Mouse (Mus musculus) ovary, postnatal 10 days (tissue): ENCODE measurements around the gene Gng2.
"Not testable (repeated sequence)": the region's sequence is repeated elsewhere in the genome, so short reads cannot be mapped to it uniquely, and the experiment has no call there.

Source experiments
- DNase-seq: peaks from one replicate; pipeline ENCODE4 v3.0.0; 2022; ENCODE audit warnings: low spot score

Gene Gng2

DNA sequence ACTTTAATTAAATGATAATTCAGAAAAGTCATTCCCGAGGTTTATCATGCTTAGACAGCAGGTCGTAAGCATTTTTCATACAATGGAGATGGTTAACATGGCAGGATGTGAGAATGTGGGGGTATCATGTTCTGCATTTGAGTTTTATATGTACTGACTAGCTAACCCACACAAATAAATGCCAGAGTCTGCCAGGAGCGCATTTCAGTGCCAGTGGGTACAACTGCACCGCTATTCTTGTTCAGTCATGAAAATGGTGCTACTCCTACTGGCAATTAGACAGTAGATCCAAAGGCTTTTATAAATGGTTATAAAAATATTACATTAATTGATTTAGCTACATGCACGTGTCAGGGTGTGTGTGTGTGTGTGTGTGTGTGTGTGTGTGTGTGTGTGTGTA is 38.9 kb downstream of the Gng2 start:
- no peak for DNase-seq

DNA sequence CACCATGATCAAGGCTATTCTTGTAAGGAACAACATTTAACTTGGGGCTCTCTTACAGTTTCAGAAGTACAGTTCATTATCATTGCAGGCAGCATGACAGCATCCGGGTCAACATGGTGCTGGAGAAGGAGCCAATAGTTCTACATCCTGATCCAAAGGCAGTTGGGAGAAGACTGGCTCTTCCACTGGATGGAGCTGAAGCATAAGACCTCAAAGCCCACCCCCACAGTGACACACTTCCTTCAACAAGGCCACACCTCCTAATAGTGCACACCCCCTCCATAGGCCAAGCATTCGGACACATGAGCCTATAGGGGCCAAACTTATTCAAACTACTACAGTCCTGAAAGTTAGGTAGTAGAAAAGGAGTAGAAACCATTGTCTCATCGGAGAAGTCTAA is 42.3 kb downstream of the Gng2 start:
- DNase-seq, result no peak

DNA sequence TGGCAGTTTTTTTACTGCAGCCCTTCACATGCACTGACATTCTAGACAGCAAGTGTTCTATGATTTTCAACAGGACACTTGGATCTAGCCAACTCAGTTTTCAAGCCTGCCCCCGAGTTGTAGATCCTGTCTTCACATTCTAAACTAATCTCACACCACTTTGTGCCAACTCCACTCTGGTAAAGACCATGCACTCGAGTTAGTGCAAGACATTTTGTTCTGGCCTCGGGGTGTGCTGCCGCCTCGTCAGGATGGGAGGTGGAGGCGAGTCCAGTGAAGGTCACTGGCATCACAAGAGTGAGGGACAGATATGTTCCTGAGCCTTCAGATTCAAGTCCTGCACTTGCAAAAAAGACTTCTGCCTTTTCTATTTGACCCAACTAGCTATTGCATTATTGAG is 44.1 kb downstream of the Gng2 start:
- DNase-seq, result no peak

DNA sequence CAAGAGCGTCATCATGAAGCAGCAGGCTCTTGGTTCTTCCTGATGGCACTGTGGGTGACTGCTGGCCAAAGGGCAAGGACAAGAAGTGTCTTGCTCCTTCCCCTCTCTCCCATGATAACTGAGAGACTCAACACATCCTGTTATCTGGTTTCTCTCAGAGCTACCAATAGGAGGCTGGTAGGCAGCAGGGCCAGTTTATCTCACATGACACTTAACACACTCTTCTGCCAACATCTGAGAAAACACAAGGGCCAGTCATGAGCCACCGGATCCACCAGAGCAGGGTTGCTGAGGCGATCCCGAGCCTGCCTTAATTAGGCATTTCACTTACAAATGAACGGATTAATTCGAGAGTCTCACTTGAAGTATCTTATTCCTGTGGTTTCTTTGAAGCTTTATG is 49.5 kb downstream of the Gng2 start:
- DNase-seq, result no peak

DNA sequence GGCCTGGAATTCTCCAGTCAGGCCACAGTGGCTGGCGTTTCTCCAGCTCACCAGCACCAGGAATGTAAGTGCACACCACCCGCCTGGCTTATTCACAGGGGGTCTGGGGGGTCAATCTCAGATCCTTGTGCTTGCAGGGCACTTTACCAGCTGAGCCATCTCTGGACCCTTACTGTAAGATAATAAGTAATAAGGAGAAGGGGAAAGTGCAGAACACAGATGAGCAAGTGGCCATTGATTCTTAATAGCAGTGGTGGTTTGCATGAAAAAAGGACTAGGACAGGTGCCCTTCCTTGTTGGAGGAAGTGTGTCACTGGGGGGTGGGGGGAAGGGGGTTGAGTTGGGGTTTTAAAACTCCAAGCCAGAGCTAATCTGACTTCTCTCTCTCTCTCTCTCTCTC is 50.3 kb downstream of the Gng2 start:
- no peak for DNase-seq

DNA sequence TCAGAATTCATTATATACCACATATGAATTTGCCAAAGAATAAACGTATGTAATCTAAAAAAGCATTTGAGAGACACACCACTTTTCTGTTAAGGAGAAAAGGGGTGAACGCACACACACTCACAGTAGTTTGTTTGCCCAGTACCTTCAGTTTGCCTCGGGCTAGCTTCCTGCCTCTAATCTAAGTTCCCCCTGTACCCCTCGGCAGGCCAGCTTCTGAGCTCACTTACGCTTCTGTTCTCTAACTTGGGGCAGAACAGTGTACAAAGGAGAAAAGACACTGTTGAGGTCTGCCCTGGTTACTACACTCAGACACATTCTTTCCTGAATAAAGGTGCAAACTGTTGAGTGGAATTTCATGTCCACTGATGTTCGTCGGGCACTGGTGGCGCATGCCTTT is 51.1 kb downstream of the Gng2 start:
- no peak for DNase-seq

DNA sequence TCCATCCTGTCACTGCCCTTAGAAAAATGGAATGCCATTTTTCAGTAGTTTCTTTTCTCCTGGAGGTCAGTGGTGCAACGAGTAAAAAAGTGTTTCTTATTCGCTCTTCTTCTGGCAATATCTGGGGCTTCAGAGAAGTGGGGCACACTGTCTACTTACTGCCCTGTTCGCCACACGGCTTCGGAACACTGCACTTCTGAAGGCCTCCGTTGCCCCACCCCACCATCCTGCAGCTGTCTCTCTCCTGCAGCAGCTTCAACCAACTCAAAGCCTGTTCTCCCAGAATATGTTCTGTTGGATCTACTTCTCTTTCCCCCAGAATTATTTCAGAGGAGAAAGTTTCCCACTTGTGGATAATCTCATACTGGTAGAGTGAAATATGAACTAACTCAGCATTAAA is 52.3 kb downstream of the Gng2 start:
- no peak for DNase-seq

DNA sequence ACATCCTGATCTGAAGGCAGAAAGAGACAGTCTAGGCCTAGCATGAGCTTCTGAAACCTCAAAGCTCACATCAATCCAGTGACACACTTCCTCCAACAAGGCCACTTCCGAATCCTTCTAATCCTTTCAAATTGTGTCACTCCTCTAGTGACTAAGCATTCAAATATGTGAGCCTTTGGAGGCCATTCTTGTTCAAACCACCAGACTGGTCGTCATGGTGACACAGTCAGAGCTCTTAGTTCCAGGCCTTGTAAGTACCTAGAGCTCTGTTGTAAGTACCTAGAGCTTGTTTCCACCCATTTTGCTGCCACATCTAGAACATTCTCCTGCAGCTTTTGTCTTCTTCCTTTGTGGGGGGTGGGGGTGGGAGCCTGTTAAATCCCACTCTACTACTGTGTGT is 53.3 kb downstream of the Gng2 start:
- no peak for DNase-seq

DNA sequence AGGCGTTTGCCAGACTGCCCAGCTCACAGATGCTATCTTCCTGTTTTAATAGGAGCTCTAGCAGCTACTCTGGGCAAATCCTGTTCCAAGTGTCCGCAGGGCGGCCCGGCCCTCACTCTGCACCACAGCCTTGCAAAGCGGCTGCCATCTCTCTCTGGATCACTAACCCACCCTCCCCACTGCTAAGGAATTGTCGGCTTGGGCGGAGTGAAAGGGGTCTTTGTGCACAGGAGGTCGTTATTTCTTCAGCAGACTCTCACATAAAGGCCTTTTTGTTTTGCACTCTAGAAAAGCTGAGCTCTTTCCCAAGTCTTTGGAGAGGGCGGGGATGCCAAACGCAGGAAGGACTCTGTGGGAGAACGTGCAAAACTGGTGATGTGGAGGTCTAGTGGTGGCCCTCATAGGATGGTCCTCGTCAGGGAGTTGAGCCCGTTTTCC is 57.2 kb downstream of the Gng2 start:
- DNase-seq, result no peak

DNA sequence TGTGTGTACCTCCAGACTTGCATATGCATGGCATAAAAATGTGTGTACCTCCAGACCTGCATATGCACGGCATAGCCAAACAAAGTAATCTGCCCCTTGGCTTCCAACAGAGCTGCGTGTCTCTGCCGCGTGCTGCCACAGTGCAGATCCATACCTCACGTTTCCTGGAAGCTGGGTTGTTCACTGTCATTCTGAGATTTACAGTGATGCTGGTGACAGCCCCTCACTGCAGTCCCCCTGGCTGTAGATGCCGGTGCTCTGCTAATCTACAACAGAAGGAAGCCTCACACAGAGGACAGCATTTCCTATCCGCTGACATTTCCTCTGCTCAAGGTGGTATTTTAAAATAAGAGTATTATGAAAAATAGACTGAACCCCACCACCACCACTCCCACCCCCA is 57.6 kb downstream of the Gng2 start:
- no peak for DNase-seq

DNA sequence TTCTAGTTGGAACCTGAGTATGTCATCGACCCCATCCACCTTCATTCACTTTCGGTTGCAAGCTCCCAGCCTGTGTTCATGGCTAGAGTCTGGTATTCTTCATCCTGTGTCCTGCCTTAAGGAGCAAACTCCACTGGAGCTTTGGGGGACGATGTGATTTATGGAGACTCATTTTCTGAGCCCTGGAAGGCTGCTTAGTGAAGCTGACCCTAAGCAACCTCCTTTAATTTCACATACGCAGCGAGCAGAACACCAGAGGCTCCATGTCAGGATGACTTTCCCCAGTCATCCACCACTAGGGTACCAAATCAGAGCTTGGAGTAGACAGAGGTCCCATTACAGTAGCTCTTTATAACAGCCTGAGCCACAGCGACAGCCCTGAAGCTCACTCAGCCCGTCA is 59.9 kb downstream of the Gng2 start:
- no peak for DNase-seq

DNA sequence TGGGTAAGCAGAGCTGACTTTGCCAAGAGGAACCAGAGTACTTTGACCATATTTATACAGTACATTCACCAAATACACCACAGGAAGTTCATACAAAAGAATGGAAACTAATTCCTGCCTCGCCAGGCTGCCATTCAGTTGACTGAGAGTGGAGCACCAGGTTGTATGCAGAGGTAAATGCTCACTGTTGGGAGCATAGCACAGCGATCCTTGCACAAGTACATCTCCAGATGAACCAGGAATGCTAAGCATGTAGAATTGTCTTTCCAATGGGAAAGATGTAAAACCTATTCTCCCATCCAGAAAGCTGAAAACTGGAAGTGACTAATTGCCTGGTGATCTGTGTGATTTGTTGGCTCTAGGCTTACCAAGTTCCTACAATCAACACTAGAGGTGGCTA is 61.1 kb downstream of the Gng2 start:
- DNase-seq, result no peak

DNA sequence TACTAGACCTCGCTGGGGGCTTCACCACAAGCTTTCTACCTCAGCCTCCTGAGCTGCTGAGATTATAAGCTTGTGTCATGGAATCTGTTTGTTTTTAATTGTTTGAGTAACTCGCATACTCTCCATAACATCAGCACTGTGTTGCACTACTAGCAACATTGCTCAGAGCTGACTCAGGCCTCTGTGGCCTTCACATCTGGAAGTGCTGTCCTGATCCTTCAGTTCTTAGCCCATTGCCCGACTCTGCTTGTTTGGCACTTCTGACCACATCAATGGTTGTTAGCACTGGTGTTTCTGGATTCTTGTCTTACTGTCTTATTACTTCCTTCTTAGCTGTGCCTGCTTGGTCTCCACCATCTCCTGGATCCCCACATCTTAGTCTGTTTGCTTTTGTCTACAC is 64.5 kb downstream of the Gng2 start:
- no peak for DNase-seq

DNA sequence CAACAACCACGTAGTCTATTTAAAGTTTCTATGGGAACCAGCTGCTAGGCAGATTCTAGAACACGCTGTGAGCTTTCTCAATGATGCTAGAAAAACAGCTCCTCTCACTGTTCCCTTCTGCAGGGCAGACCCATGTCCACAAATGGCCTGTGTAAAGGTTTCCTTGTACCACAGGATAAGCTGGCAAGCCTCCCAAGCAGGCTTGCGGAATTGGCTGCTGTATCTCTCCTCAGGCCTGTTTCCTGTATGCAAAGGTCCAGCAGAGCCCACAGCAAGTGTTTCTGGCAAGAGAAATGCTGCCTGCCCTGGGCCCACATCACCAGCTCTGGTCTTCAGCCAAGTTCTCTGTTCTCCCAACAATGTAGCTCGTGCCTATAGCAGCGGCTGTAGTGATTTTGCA is 71.8 kb downstream of the Gng2 start:
- no peak for DNase-seq

DNA sequence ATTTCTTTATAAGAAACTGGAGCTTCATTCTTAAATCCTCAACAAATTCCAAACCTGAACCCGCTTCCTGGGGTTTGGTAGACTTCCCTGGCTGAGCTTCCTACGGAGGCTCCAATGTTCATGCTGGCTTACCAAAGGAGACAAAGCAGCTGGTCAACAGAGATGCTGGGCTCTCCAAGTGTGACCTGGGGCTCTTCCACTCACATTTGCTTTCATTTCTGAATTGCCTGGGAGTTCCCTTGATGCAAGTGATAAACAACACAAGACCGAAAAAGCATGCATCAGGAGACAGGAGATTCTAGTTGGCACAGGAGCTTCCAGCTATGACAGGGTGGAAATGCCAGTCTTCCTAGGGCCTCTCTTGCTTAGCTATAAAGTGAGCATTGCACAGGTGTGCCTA is 72.6 kb downstream of the Gng2 start:
- no peak for DNase-seq

DNA sequence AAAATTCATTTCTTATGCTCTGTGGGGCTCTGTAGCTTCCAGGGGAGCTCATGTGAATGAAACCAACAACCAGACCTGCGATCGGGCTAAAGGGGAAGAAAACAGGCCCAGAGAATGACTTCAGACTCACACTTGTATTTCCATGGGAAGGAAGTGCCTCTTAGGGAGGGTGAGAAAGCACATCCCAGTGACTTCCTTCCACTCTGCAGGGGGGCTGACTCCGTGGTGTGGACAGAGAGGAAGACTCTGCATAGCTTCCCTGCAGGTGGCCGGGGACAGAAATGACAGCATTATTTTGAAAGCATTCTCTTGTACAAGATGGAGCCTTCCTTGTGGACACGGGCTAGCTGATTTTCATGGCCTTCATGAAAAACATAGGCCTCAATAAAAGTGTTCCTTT is 73.4 kb downstream of the Gng2 start:
- DNase-seq, result no peak

DNA sequence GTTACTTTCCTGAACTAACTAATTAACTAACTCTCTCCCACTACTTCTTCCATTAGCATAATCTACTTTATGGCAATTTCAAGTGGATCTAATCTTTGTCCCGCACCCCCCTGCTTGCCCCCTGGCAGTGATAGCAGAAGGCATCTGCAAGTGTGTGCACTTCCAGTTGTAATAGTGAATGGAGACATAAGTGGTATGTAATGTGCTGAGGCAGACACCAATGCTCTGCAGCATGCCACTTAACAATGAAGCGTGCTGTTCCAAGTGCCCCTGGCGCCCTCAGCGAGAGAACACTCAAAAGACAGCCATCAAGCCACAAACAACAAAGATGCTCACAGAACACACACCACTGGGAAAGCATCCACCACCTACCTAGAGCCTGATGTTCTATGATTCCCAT is 76.9 kb downstream of the Gng2 start:
- no peak for DNase-seq

DNA sequence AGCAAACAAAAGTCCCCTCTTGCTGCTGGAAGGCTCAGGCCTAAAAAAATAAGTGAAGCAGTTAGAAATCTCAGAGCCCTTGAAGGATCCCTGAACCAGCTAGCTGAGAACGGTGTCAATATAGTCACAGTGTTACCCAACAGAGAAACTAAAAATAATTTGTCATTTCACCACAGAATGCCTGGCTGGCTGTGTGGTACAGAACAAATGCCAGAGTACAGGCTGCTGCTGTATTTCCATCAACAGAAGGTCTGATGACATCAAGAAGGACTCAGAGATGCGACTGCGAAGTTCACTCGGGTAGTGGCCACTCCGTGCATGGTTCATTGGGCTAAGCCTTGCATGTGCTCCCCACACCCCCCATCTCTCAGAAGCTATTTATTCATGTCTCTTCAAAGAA is 89.9 kb downstream of the Gng2 start:
- no peak for DNase-seq

DNA sequence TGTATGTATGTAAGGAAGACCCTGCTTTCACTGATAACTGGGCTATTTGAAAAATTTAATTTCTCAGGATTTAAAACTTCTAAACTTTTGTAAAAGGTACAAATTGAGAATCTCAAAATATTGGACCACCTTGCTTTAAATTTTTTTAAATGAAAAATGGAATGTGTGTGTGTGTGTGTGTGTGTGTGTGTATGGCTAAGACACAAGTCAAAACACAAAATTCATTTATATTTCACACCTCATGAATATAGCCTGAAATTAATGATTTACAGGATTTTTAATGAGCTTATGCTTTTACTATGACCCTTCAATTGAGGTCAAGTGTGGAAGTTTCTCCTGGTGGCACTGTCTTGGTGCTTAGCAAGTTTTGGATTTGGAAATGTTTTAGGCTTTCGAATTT is 93.0 kb downstream of the Gng2 start:
- not testable (repeated sequence) for DNase-seq

DNA sequence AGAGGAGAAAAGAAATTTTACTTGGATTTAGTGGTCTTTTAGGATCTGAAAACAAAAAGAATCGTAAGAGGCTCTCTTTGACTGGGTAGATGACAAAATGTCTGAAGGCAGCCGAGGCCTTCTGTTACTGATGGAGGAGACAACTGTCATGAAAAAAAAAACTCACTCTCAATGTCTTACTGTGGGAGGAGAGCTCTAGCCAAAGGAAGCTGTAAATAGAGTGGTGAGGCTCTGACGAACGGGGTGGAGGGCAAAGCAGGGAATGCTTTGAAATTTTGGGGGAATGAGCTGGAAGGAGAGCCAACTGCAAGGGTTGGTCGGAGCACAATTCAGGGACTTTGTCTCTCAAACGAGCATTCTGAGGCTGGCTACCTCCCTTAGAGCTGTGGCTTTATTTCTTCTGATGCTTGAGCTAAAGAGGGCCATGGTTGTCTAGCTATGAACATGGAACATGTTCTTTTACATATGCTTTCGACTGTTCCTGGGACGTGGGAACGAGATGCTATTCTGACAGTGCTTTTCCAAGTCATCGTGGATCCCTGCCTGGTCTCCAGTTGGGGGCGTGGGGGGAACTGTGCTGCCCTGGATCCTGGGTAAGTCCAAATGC is 103.1 kb downstream of the Gng2 start:
- DNase-seq, result no peak

DNA sequence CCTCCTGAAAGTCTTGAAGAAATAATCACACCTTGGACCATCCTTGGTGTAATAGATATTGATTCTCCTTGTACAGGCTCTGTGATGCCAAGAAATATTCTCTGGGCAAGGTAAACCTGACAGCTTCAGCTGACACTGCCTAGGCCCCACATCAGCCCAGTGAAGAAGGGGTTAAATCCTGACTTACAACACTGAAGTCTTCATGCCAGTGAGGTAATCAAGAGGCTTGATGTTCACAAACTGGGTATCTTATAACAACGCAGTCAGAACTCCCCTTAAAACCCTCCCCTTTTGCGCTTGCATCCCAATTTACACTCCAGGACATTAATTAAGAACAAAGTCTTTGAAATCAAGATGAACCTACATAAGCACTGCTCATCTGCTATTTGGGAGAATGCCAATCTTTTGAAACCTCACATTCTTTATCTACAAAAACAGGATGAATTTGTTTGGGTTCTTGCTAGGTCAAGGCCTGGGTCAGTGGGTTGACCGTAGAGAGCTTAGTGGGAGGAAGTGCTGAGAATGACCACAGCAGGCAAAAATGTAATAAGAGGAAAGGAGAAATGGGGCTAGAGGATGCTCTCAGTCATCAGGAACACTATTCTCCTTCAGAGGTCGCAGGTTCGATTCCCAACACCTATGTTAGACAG is 110.0 kb downstream of the Gng2 start:
- DNase-seq, result no peak

DNA sequence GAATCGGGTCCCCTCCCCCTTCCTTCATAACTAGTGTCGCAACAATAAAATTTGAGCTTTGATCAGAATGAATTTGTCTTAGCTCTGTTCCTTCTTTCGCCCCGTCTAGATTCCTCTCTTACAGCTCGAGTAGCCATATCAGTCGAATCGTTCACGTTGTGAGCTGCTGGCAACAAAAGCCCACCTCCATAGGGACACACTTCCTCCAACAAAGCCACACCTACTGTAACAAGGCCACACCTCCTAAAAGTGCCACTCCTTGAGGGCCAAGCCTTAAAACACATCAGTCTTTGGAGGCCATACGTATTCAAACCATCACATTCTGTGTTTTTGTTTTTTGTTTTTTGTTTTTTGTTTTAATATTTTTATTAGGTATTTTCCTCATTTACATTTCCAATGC is 112.3 kb downstream of the Gng2 start:
- not testable (repeated sequence) for DNase-seq

DNA sequence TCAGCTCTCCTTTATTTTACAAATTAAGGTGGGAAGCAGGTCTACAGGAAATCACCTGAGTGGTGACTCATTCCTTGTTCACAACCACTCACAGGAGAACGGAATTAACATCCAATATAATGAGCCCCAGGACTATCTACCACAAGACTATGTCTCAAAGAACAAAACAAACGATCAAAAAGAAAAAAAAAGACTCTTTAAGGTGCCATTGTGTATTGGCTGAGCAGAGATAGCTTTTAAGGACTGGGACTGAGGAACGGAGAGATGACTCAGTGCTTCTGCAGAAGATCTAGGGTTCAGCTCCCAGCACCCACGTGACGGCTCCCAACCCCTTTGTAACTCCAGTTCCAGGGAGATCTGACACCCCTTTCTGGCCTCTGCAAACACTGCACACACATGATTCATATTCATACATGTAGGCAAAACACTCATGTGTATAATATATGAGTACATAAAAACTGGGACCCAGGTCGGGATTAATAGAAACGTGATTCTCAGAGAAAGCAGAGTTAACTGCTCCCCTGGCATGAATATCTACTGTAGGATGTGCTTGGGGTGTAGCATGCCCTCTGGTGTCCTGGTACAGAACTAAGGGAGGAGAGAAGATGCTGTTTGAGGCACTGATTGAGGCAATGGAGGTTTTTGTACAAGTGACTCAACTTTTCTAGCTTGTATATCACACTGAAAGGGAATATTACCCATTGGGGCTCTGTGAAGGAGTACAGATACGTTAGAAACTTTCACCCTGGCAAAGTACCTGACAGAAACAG is 115.9 kb downstream of the Gng2 start:
- DNase-seq, result no peak

DNA sequence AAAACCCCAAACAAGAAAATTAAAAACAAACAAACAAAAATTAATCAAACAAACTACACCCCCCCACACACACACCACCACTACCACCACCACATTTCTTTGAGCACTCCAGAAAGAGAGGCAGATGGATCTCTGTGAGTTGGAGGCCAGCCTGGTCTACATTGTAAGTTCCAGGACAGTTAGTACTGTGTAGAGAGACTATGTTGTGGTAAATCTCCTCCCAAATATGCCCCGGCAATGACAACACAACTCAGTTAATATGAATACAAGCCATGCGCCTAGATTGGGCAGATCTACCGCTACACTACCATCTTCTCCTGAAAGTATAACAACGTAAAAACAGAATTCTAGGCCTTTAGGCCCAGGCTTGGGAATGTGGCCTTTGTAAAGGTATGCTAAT is 117.1 kb downstream of the Gng2 start:
- DNase-seq, result no peak
